Mouse (Mus musculus) skeletal muscle tissue, postnatal 0 days (tissue): ENCODE measurements around the gene Alkbh3. TPM values are rescaled to one million over a fixed set of nuclear protein-coding genes. Genes with fewer than 3 reads are reported as not detected.

Source experiments
- polyA plus RNA-seq: library from polyadenylated mRNA; unstranded; fragments of >200 nt; fragmentation: Nextera tagmentation; extraction: Ambion mirVana; gene quantifications from 2 replicates; pipeline ENCODE4 v1.2.1, GENCODE M21; 2015

Alkbh3 gene
- 103 TPM in 2 replicates for polyA plus RNA-seq

DNA sequence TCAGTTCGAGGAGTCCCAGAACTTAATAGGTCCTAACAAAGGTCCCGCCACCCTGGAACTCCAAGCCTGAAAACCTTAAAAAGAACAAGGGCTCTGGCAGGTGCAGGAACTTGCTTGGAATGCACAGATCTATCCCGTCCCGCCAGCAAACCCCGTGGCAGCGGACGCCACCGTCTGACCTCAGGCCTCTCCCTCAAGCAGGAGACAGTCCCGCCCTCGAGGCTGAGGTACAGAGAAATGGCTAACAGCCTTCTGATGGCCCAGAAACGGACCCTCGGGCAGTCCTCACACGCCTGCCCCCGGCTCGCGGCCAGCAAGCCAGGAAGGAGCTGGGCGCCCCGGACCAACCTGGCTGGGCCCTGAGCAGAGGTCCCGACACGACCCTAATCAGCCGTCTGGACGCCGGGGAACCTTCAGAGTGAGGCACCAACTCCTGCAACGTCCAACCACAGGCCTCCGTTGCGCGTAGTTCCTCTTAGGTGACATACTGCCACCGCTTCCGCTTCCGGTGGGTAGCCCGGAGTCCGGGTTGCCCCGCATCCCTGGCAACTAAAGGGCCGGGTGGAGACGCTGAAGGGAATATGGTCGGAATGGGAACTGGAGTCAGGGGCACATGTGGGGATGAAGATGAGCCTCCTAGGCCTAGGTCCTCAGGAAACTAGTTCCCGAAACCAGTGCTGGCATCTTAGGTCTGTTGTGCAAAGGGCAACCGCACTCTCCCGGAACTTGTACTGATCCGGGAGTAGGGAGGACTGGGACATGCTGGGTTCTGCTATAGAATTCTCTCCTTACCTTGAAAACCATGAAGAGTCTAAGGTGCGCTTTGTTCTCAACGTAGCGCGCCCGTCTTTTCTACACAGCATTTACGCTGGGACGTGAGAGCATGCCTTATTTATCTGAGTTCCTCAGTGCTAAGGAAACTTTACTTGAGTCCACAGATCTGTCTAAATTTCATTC is at the start of gene Alkbh3:
Alkbh3 (minus strand) TSS at position 473 of the 957 bp plus-strand sequence.

DNA sequence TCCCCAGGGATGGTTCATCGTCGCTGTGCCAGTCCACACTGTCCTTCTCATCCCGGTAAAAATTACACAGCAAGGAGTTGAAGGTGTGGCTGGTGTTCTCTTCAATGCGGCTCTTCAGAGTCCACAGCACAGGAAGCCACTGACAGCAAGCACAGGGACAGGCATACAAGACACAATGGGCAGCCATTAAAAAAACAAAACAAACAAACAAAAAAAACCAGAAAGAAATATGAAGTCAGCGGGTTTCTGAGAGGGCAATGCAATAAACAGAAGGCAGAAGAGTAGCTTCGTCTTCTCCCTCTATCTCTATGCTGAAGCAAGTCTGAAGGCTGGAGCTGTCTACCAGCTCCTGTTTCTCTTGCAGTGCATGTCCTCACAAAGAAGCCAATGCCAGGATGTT is 14.4 kb downstream of the Alkbh3 start, which contains the start of gene Gm27027:
Gm27027 (minus strand) TSS at position 101 of the 400 bp plus-strand sequence.

DNA sequence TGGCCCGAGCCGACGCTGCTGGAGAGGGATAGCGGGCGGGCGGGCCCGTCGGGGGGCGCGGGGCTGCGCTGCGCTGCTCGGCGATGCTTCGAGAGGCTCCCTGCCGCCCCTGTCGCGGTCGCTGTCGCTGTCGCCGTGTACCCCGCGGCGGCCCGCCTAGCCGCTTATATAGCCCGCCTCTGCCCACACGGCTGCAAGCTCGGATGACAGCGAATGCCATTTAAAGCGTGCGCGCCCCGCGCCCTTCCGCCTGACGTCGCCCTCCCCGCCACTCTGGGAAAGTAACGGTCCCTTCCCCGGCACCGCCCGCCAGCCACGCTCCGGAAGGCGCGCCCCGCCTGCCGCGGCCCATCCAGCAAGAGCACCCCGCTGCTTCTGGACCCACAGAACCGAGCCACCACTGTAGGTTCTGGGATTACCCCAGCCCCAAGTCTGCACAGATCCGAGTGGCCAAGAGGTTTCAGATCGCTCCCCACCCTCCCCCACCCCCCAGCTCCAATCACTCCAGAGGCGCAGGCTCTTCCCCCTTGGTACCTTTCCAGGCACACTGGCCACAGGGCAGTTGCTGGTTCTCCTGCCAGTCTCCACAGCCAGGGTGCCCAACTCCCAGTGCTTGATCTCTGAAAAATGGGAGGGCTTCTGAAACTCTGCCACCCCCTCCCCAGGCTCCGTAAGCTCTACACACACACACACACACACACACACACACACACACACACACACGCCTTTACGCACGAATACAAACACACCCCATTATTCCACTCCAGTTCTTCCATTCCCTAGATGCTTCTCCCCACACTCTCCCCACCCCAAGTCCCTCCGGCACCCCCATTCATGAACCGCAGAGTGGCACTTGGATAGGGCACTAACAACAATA is 53.5 kb downstream of the Alkbh3 start, which contains the start of gene Gm13889:
Gm13889 (minus strand) TSS at position 294 of the 877 bp plus-strand sequence.

Other genes starting within 250 kb of the Alkbh3 start
- gene Ext2, start 188.2 kb downstream of the Alkbh3 start, polyA plus RNA-seq = 44.2 and 46.4 TPM in 2 replicates
- 4.3 and 4.9 TPM in 2 replicates for gene Accs, start 160.9 kb downstream of the Alkbh3 start, polyA plus RNA-seq
- gene Accsl, start 141.7 kb downstream of the Alkbh3 start, polyA plus RNA-seq = 0.26 and 0.74 TPM in 2 replicates
- gene Gm13889, start 53.6 kb downstream of the Alkbh3 start, polyA plus RNA-seq = 18.7 and 19.4 TPM in 2 replicates
- not detected in 2 replicates for gene Gm27027, start 14.5 kb downstream of the Alkbh3 start, polyA plus RNA-seq
- 23.9 and 48.2 TPM in 2 replicates for gene Hsd17b12, start 147.2 kb upstream of the Alkbh3 start, polyA plus RNA-seq